Mouse (Mus musculus) myocyte (in vitro differentiated cells): ENCODE measurements around the gene Dpyd. TPM values are rescaled to one million over a fixed set of nuclear protein-coding genes. Genes with fewer than 3 reads are reported as not detected.

Experiments
- H3K27me3 ChIP-seq: one replicate; pipeline ENCODE4 v1.6.1; 2011; ENCODE audit not compliant: control insufficient read depth, insufficient read depth, insufficient read length
- H3K36me3 ChIP-seq: one replicate; pipeline ENCODE4 v1.6.1; 2011; ENCODE audit not compliant: control insufficient read depth, insufficient read depth
- H3K4me2 ChIP-seq: one replicate; pipeline ENCODE4 v1.6.1; 2011; ENCODE audit warnings: low read depth, control low read depth
- H3K4me3 ChIP-seq: one replicate; pipeline ENCODE4 v1.5.1; 2011; ENCODE audit warnings: mild to moderate bottlenecking, control low read depth, moderate library complexity
- H3K79me2 ChIP-seq: one replicate; pipeline ENCODE4 v1.6.1; 2011; ENCODE audit not compliant: control insufficient read depth, insufficient read depth
- H3ac ChIP-seq: one replicate; pipeline ENCODE4 v1.6.1; 2011; ENCODE audit not compliant: control insufficient read depth, insufficient read length
- CEBPB ChIP-seq: IDR thresholded peaks from 2 replicates; pipeline ENCODE4 v1.6.1; 2011; ENCODE audit warnings: mild to moderate bottlenecking, moderate library complexity; ENCODE audit not compliant: poor library complexity, insufficient read depth, severe bottlenecking
- E2F4 ChIP-seq: IDR thresholded peaks from one replicate; pipeline ENCODE4 v1.6.1; 2011; ENCODE audit warnings: mild to moderate bottlenecking, control low read depth, moderate library complexity; ENCODE audit not compliant: insufficient read depth
- MAX ChIP-seq: IDR thresholded peaks from one replicate; pipeline ENCODE4 v1.6.1; 2011; ENCODE audit warnings: low read depth, mild to moderate bottlenecking, control low read depth
- MYOD1 ChIP-seq, 3 experiments: IDR thresholded peaks; one replicate each; pipeline ENCODE4 v1.6.1; 2011; ENCODE audit warnings: control low read depth in 2 of 3, low read depth in 2 of 3, mild to moderate bottlenecking in 2 of 3, moderate library complexity in 1 of 3; ENCODE audit not compliant: insufficient read length in 2 of 3, control insufficient read depth in 1 of 3
- MYOG ChIP-seq, 3 experiments: IDR thresholded peaks; one replicate each; pipeline ENCODE4 v1.6.1; 2011; ENCODE audit warnings: control low read depth in 2 of 3, low read depth in 2 of 3, mild to moderate bottlenecking in 2 of 3; ENCODE audit not compliant: insufficient read length in 2 of 3, control insufficient read depth in 1 of 3, insufficient read depth in 1 of 3
- POLR2A ChIP-seq: IDR thresholded peaks from one replicate; pipeline ENCODE4 v1.6.1; 2011; ENCODE audit warnings: low read depth, mild to moderate bottlenecking, control low read depth, moderate library complexity; ENCODE audit not compliant: insufficient read length
- POLR2AphosphoS2 ChIP-seq: IDR thresholded peaks from one replicate; pipeline ENCODE4 v1.6.1; 2011; ENCODE audit warnings: low read depth, control low read depth; ENCODE audit not compliant: insufficient read length
- REST ChIP-seq: IDR thresholded peaks from one replicate; pipeline ENCODE4 v1.6.1; 2011; ENCODE audit warnings: mild to moderate bottlenecking, control low read depth, moderate library complexity; ENCODE audit not compliant: insufficient read depth, insufficient read length
- SRF ChIP-seq: IDR thresholded peaks from one replicate; pipeline ENCODE4 v1.6.1; 2011; ENCODE audit warnings: low read depth; ENCODE audit not compliant: control insufficient read depth, insufficient read length
- TCF12 ChIP-seq: IDR thresholded peaks from one replicate; pipeline ENCODE4 v1.6.1; 2011; ENCODE audit warnings: mild to moderate bottlenecking, control low read depth; ENCODE audit not compliant: poor library complexity, insufficient read depth, severe bottlenecking
- TCF3 ChIP-seq: IDR thresholded peaks from one replicate; pipeline ENCODE4 v1.6.1; 2011; ENCODE audit warnings: low read depth, control low read depth; ENCODE audit not compliant: insufficient read length
- USF1 ChIP-seq: IDR thresholded peaks from one replicate; pipeline ENCODE4 v1.6.1; 2011; ENCODE audit warnings: low read depth, mild to moderate bottlenecking, control low read depth, moderate library complexity
- polyA plus RNA-seq: library from polyadenylated mRNA; unstranded; fragments of >200 nt; fragmentation: generic; extraction: Trizol; gene quantifications from one replicate; pipeline ENCODE4 v1.2.1, GENCODE M21; 2012; ENCODE audit warnings: missing spikeins

The Dpyd gene
- polyA plus RNA-seq, 1 experiment: 2.0 TPM

DNA sequence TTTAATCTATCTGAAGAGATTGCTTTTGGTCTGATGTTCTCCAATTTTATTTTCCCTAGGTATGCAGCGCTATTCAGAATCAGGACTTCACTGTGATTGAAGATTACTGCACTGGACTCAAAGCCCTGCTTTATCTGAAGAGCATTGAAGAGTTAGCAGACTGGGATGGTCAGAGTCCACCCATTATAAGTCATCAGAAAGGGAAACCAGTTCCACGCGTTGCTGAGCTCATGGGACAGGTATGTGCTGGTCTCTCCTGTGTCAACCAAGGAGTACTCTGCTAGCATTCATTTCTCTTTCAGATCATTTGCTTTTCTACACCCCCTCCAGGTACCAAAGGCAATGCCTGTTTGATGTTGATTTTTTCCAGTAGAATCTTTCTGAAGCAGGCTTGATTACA is 752.8 kb downstream of the Dpyd start:
- H3K4me3 ChIP-seq: no peak overlapping the region
- no peak overlapping the region for H3ac ChIP-seq
- no peaks in the 10 kb centered on the region for H3K27me3 ChIP-seq
- no peak for TF ChIP-seq TCF3
- no peak for TF ChIP-seq MYOD1 (IDR thresholded peaks at IDR 0.05; ENCODE audit: control insufficient read depth in 1 of 3, insufficient read length in 2 of 3, low read depth in 2 of 3)
- TF ChIP-seq TCF12: no peak
- no peak for TF ChIP-seq USF1
- no peak for TF ChIP-seq CEBPB
- no peak for TF ChIP-seq SRF
- no peak for TF ChIP-seq E2F4
- TF ChIP-seq MYOG (IDR thresholded peaks at IDR 0.05; ENCODE audit: control insufficient read depth in 1 of 3, insufficient read depth in 1 of 3, insufficient read length in 2 of 3, low read depth in 2 of 3): no peak
- TF ChIP-seq POLR2A: no peak
- no peak for TF ChIP-seq POLR2AphosphoS2
- no peak for TF ChIP-seq MAX
- no peak for TF ChIP-seq REST
- no peaks in the 10 kb centered on the region for H3K79me2 ChIP-seq
- H3K36me3 ChIP-seq: no peaks in the 10 kb centered on the region
- no peak overlapping the region for H3K4me2 ChIP-seq

DNA sequence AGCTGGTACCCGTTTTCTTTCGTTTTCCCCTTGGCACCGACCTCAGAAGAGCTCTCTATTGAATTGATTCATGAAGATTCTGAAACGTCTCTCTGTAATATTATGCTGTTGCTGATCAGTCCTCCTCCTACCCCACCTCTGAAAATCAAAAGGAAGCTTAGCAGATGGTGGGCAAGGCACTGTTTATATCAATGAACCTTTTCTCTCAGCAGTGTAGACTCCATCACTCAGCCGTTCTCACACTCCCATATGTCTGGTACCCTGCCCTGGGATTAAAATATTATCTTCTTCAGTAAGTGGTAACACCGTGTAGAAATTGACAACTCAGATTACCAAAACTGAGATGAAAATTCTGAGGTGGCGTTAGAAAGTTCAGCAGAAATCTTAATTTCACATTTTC is 767.1 kb downstream of the Dpyd start:
- Histone ChIP-seq H3K36me3 (no peaks in the 10 kb centered on the region), H3K27me3 (no peaks in the 10 kb centered on the region), H3ac (no peak overlapping the region), H3K79me2 (no peaks in the 10 kb centered on the region), H3K4me2 (no peak overlapping the region), H3K4me3 (no peak overlapping the region)
- TF ChIP-seq POLR2AphosphoS2 (no peak), CEBPB (no peak), POLR2A (no peak), MYOG (IDR thresholded peaks at IDR 0.05; ENCODE audit: control insufficient read depth in 1 of 3, insufficient read depth in 1 of 3, insufficient read length in 2 of 3, low read depth in 2 of 3) (no peak), E2F4 (no peak), MAX (no peak), TCF12 (no peak), SRF (no peak), REST (no peak), TCF3 (no peak)

DNA sequence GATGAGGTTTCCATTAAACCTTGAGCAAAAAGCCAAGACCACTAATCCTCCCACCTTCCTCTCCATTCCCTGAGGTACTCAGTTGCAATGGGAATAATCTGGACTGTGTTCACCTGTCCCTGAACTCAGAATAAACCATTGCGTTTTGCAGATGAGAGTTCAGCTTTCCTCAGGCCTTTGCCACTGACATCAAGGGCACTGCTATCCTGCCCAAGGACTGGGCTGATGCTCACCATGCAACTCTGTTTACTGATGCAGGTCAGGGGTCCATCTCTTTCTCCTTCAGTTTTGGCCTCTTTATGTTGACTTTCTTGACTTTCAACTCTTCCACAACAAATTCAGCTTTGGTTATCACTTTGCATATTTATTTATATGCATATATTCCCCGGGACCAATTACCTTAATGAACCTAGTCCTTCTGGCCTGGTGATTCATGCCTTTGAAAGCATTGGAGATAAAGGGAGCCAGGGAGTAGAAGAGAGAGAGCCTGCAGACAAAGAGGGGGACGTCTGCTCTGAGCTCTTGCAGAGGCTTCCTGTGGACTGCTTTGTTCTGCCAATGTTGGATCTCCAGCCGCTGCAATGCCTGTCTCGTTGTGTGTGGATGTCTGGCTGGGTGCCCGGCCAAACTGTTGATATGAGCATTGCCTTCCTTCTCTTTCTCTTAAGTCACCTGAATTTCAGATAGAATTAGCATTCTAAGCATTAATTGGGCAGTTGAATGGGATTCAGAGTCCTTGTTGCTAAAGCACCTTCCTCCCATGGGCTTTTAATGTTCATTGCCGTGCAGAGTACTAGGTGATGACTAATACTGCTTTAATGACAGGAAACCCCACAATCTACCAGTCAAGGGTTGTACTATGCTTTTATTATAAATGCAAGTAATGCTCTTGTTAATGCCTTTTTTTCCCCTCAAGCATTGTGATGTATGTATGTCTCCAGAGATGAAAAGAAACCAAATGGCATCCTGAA is 771.7 kb downstream of the Dpyd start:
- Histone ChIP-seq H3ac (no peak overlapping the region), H3K36me3 (no peaks in the 10 kb centered on the region), H3K79me2 (no peaks in the 10 kb centered on the region), H3K27me3 (no peaks in the 10 kb centered on the region), H3K4me2 (no peak overlapping the region), H3K4me3 (no peak overlapping the region)
- TF ChIP-seq E2F4 (no peak), TCF3 (no peak)

DNA sequence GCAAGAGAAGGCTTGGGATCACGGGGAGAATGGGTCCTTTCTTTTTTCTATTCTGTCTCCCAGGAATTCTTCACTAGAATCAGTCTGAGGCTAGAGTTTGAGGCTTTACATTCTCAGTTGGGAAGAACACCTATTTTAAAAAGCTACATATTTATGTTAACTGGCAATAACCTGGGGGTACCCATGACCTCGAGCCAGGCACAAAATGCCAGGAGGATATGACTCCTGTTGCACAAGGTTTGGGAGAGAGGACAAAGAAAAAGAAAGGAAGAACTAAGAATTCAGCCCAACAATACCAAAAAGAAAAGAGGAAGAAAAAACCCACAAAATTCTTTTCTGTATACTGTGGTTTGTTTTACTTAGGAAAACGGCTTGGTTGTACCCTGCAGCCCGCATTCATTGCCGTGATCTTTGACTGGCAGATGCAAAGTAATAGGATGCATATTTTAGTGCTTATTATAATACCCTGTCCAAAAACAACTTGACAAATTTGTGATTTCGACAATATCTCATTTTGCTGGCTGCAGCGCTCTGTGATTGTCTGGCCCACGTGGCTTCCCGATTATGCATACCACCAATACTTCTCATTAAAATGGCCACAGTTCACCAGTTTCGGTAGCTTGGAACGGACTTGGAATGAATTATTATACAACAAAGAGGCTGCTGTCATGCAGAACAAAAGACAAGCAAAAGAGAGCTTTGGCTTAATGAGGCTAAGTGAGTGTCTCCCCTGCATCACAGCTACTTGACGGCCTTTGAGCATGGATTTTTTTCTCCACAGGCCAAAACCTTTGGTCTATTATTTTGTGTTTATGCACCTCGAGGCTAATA is 799.8 kb downstream of the Dpyd start:
- Histone ChIP-seq H3ac (no peak overlapping the region), H3K4me3 (no peak overlapping the region), H3K4me2 (no peak overlapping the region), H3K27me3 (no peaks in the 10 kb centered on the region), H3K36me3 (no peaks in the 10 kb centered on the region), H3K79me2 (no peaks in the 10 kb centered on the region)
- no peak for TF ChIP-seq TCF3
- TF ChIP-seq USF1: no peak
- TF ChIP-seq MAX: no peak
- no peak for TF ChIP-seq SRF
- TF ChIP-seq CEBPB: no peak
- TF ChIP-seq POLR2AphosphoS2: no peak
- TF ChIP-seq MYOG (IDR thresholded peaks at IDR 0.05; ENCODE audit: control insufficient read depth in 1 of 3, insufficient read depth in 1 of 3, insufficient read length in 2 of 3, low read depth in 2 of 3): no peak
- no peak for TF ChIP-seq POLR2A
- no peak for TF ChIP-seq E2F4
- TF ChIP-seq REST: no peak
- no peak for TF ChIP-seq MYOD1 (IDR thresholded peaks at IDR 0.05; ENCODE audit: control insufficient read depth in 1 of 3, insufficient read length in 2 of 3, low read depth in 2 of 3)
- TF ChIP-seq TCF12: no peak
